Mouse (Mus musculus) kidney, adult 2 months (tissue): Measurements from ENCODE around the gene Rpp30. TPM values are rescaled to one million over a fixed set of nuclear protein-coding genes. Genes with fewer than 3 reads are reported as not detected.

Experiments
- DNase-seq: peaks from one replicate; pipeline ENCODE4 v3.0.0; 2021
- H3K27ac ChIP-seq: fragments of 200-500 bp; 2 replicates; pipeline ENCODE4 v1.5.1; 2012; ENCODE audit warnings: low read depth, low read length, control low read depth, inconsistent platforms; ENCODE audit not compliant: insufficient read depth
- H3K27me3 ChIP-seq: fragments of 200-500 bp; replicated peaks from 2 replicates; pipeline ENCODE4 v1.6.1; 2012; ENCODE audit warnings: mild to moderate bottlenecking, moderate library complexity, low read length, inconsistent platforms; ENCODE audit not compliant: control insufficient read depth, insufficient read depth
- H3K36me3 ChIP-seq: fragments of 200-500 bp; 2 replicates; pipeline ENCODE4 v1.6.1; 2012; ENCODE audit warnings: mild to moderate bottlenecking, moderate library complexity, low read length, inconsistent platforms; ENCODE audit not compliant: control insufficient read depth, insufficient read depth
- H3K4me1 ChIP-seq: fragments of 200-500 bp; 2 replicates; pipeline ENCODE4 v1.6.1; 2011; ENCODE audit warnings: low read length; ENCODE audit not compliant: control insufficient read depth, insufficient read depth
- H3K4me3 ChIP-seq: fragments of 200-500 bp; 2 replicates; pipeline ENCODE4 v1.5.1; 2011; ENCODE audit warnings: mild to moderate bottlenecking, low read depth, low read length, control low read depth; ENCODE audit not compliant: insufficient read depth
- CTCF ChIP-seq: fragments of 200-500 bp; conservative IDR thresholded peaks from 2 replicates; pipeline ENCODE4 v1.5.1; 2011; ENCODE audit warnings: low read depth, mild to moderate bottlenecking, control low read depth, low read length, moderate library complexity, mixed read lengths; ENCODE audit not compliant: insufficient read depth, insufficient read length
- POLR2A ChIP-seq: fragments of 200-500 bp; IDR thresholded peaks from one replicate; pipeline ENCODE4 v1.6.1; 2011; ENCODE audit warnings: low read depth, low read length, control low read depth
- WGBS: fragments of 180-500 bp; shearing (Covaris S2); methylation state at CpG from one replicate; pipeline ENCODE4 v1.1.7; 2018; 5-methylcytosine and 5-hydroxymethylcytosine counted together
- polyA plus RNA-seq: library from polyadenylated mRNA; depleted of rRNA; stranded (reverse); fragments of >200 nt; gene quantifications from 2 replicates; pipeline ENCODE4 v1.2.3, GENCODE M21; 2012; rRNA removed

The Rpp30 gene
- polyA plus RNA-seq, 1 experiment: 3.8 TPM

DNA sequence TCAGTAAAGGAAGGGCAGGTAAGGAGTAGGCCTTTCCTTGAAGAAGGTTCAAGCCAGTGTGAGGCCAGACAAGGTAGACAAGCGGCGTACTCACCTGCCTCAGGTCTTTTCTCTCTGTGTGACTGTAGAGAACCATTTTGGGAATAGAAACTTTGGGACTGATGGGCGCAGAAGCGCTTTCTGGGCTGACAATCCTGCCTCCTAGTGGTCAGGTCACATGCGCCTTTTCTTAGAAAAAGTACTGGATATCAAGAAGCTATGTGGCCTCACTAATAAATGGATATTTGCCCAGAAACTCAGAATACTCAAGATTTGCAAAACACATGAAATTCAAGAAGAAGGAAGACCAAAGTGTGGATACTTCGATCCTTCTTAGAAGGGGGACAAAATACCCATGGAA, 65.1 kb downstream of the Rpp30 start:
- no peaks in the 10 kb centered on the region for H3K27me3 ChIP-seq
- WGBS: 96% methylated on average over 6 of the region's 6 CpGs
- no peak overlapping the region for H3K27ac ChIP-seq
- H3K4me1 ChIP-seq: no peaks in the 10 kb centered on the region
- no peak for DNase-seq
- TF ChIP-seq POLR2A (no peak), CTCF (no peak)
- H3K36me3 ChIP-seq: no peaks in the 10 kb centered on the region
- H3K4me3 ChIP-seq: no peak overlapping the region

GRCm38 (mm10) chr19:36150241-36151007, 66.9 kb downstream of the Rpp30 start:
- H3K4me3 ChIP-seq: no peak overlapping the region
- no peak for DNase-seq
- no peaks in the 10 kb centered on the region for H3K36me3 ChIP-seq
- no peak overlapping the region for H3K27ac ChIP-seq
- TF ChIP-seq POLR2A (no peak), CTCF (no peak)
- 67% methylated on average over 4 of the region's 4 CpGs for WGBS
- no peaks in the 10 kb centered on the region for H3K27me3 ChIP-seq
- no peaks in the 10 kb centered on the region for H3K4me1 ChIP-seq

Other genes starting within 250 kb of the Rpp30 start
- gene Htr7, start 26.2 kb upstream of the Rpp30 start, polyA plus RNA-seq: 0.06 and 0.11 TPM in 2 replicates
- 0.99 and 1.1 TPM in 2 replicates for gene Ankrd1, start 36.4 kb downstream of the Rpp30 start, polyA plus RNA-seq